Mouse (Mus musculus) liver, embryonic 14.5 days (tissue): ENCODE measurements around the gene Aqp2.

Experiments used
- CTCF ChIP-seq: IDR thresholded peaks from 2 replicates; pipeline ENCODE4 v1.5.1; 2016; ENCODE audit warnings: antibody characterized with exemption, low read depth, control low read depth
- EP300 ChIP-seq: IDR thresholded peaks from 2 replicates; pipeline ENCODE4 v1.6.1; 2016; ENCODE audit warnings: antibody characterized with exemption, low read depth

- TF ChIP-seq CTCF (no peak), EP300 (no peak)
These were observed 32.3 kb upstream of the Aqp2 start for GRCm38 (mm10) chr15:99546596-99546995.
